Mouse (Mus musculus) limb, embryonic 15.5 days (tissue): ENCODE results near the gene Adgrv1. TPM values are rescaled to one million over a fixed set of nuclear protein-coding genes. Genes with fewer than 3 reads are reported as not detected.

Experiments used
- ATAC-seq: fragments of 200-750 bp; cut with Nextera tagmentation; 2 replicates; pipeline ENCODE4 v1.8.0; 2017; ENCODE audit warnings: low read depth, moderate TSS enrichment; ENCODE audit not compliant: insufficient number of reproducible peaks, low FRiP score, low TSS enrichment
- H3K27ac ChIP-seq: fragments of 300-500 bp; sonication (generic); 2 replicates; pipeline ENCODE4 v1.5.1; 2015; ENCODE audit warnings: moderate library complexity, mild to moderate bottlenecking, inconsistent platforms
- H3K27me3 ChIP-seq: fragments of 300-500 bp; sonication (generic); 2 replicates; pipeline ENCODE4 v1.6.1; 2015; ENCODE audit warnings: inconsistent platforms
- H3K36me3 ChIP-seq: fragments of 300-500 bp; sonication (generic); 2 replicates; pipeline ENCODE4 v1.6.1; 2015; ENCODE audit warnings: inconsistent platforms
- H3K4me1 ChIP-seq: fragments of 300-500 bp; sonication (generic); 2 replicates; pipeline ENCODE4 v1.6.1; 2015; ENCODE audit warnings: inconsistent platforms
- H3K4me2 ChIP-seq: fragments of 300-500 bp; sonication (generic); 2 replicates; pipeline ENCODE4 v1.6.1; 2015; ENCODE audit warnings: mild to moderate bottlenecking, inconsistent platforms
- H3K4me3 ChIP-seq: fragments of 300-500 bp; sonication (generic); 2 replicates; pipeline ENCODE4 v1.5.1; 2015; ENCODE audit warnings: mild to moderate bottlenecking, inconsistent platforms
- H3K9ac ChIP-seq: fragments of 300-500 bp; sonication (generic); 2 replicates; pipeline ENCODE4 v1.6.1; 2015; ENCODE audit warnings: inconsistent platforms
- H3K9me3 ChIP-seq: fragments of 300-500 bp; sonication (generic); 2 replicates; pipeline ENCODE4 v1.6.1; 2016; ENCODE audit warnings: inconsistent platforms
- WGBS: fragments of 180-500 bp; shearing (Covaris S2); methylation state at CpG from one replicate; pipeline ENCODE4 v1.1.7; 2015; 5-methylcytosine and 5-hydroxymethylcytosine counted together
- polyA plus RNA-seq: library from polyadenylated mRNA; unstranded; fragments of >200 nt; fragmentation: Nextera tagmentation; extraction: Ambion mirVana; gene quantifications from 2 replicates; pipeline ENCODE4 v1.2.1, GENCODE M21; 2015

The Adgrv1 gene
- polyA plus RNA-seq, 1 experiment from 2014 or later = 0.58 TPM

GRCm38 (mm10) chr13:81401742-81402141 lies 231.2 kb downstream of the Adgrv1 start:
- H3K4me2 ChIP-seq = no peak overlapping the region
- no peaks in the 10 kb centered on the region for H3K9me3 ChIP-seq
- no peak overlapping the region for H3K4me3 ChIP-seq
- no peak overlapping the region for H3K9ac ChIP-seq
- no peaks in the 10 kb centered on the region for H3K27me3 ChIP-seq
- no peak overlapping the region for H3K27ac ChIP-seq
- 72% methylated on average over 1 of the region's 1 CpGs for WGBS
- no peak for ATAC-seq
- H3K36me3 ChIP-seq = no peaks in the 10 kb centered on the region
- no peaks in the 10 kb centered on the region for H3K4me1 ChIP-seq

- no peak for ATAC-seq
- H3K9me3 ChIP-seq = no peaks in the 10 kb centered on the region
- no peaks in the 10 kb centered on the region for H3K27me3 ChIP-seq
- H3K36me3 ChIP-seq = no peaks in the 10 kb centered on the region
- H3K4me2 ChIP-seq = no peak overlapping the region
- no peaks in the 10 kb centered on the region for H3K4me1 ChIP-seq
- H3K9ac ChIP-seq = no peak overlapping the region
- no peak overlapping the region for H3K4me3 ChIP-seq
- 54% methylated on average over 4 of the region's 4 CpGs for WGBS
- no peak overlapping the region for H3K27ac ChIP-seq
These were observed 247.2 kb downstream of the Adgrv1 start for GRCm38 (mm10) chr13:81385597-81386362.

DNA sequence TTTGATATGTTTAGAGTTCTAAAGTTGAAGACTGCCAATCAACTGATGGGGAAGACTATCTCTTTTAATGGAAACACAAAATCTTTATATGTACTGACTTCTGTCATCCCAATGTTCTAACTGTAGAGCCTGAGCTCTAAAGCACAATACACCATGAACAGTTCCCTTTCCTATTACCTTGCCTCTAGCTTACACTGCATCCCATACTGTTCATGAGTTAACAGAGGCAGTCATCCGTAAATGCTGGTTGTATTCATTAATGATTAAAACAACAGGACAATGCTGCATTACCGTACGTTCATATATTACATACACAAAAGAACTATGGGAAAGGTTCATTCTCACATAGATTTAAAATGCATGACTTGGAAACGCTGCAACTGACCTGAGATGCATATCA lies 251.1 kb downstream of the Adgrv1 start:
- Histone ChIP-seq H3K4me1 (no peaks in the 10 kb centered on the region), H3K9ac (no peak overlapping the region), H3K4me2 (no peak overlapping the region), H3K36me3 (no peaks in the 10 kb centered on the region), H3K4me3 (no peak overlapping the region), H3K27ac (no peak overlapping the region), H3K27me3 (no peaks in the 10 kb centered on the region), H3K9me3 (no peaks in the 10 kb centered on the region)
- ATAC-seq = no peak
- 86% methylated on average over 4 of the region's 4 CpGs for WGBS

- Histone ChIP-seq H3K27ac (no peak overlapping the region), H3K36me3 (no peaks in the 10 kb centered on the region)
- 81% methylated on average over 5 of the region's 5 CpGs for WGBS
These were observed 262.0 kb downstream of the Adgrv1 start for GRCm38 (mm10) chr13:81370801-81371456.

DNA sequence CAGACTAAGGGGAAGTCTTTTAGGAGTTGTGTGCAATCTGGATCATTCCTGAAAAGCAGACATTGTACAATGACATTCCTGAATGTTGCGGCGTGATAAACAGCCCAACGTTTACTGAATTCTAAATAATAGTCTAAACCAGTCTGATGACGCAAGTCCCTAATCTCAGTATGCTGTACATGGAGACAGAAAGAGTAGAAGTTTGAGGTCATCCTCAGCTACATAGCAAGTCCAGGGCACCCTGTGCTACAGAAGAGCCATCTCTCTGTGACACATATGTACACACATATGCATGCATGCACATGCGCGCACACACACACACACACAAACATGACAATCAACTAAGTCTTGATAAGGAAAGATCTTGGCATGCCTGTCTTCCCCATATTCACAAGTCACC lies 262.8 kb downstream of the Adgrv1 start:
- WGBS = 90% methylated on average over 6 of the region's 6 CpGs
- Histone ChIP-seq H3K4me3 (no peak overlapping the region), H3K9ac (no peak overlapping the region), H3K27ac (no peak overlapping the region), H3K27me3 (no peaks in the 10 kb centered on the region), H3K36me3 (no peaks in the 10 kb centered on the region), H3K4me2 (no peak overlapping the region), H3K9me3 (no peaks in the 10 kb centered on the region), H3K4me1 (no peaks in the 10 kb centered on the region)
- no peak for ATAC-seq

More at GRCm38 (mm10) chr13:81370801-81371456, 262.0 kb downstream of the Adgrv1 start:
- H3K9ac ChIP-seq = no peak overlapping the region
- no peak overlapping the region for H3K4me2 ChIP-seq
- H3K4me3 ChIP-seq = no peak overlapping the region
- no peak for ATAC-seq
- no peaks in the 10 kb centered on the region for H3K4me1 ChIP-seq
- H3K9me3 ChIP-seq = no peaks in the 10 kb centered on the region
- no peaks in the 10 kb centered on the region for H3K27me3 ChIP-seq

GRCm38 (mm10) chr13:81369564-81369963 lies 263.4 kb downstream of the Adgrv1 start:
- H3K9me3 ChIP-seq = no peaks in the 10 kb centered on the region
- H3K4me2 ChIP-seq = no peak overlapping the region
- no peaks in the 10 kb centered on the region for H3K27me3 ChIP-seq
- no peak overlapping the region for H3K9ac ChIP-seq
- no peak overlapping the region for H3K4me3 ChIP-seq
- WGBS = 84% methylated on average over 2 of the region's 2 CpGs
- no peaks in the 10 kb centered on the region for H3K36me3 ChIP-seq
- H3K27ac ChIP-seq = no peak overlapping the region
- H3K4me1 ChIP-seq = no peaks in the 10 kb centered on the region
- no peak for ATAC-seq

DNA sequence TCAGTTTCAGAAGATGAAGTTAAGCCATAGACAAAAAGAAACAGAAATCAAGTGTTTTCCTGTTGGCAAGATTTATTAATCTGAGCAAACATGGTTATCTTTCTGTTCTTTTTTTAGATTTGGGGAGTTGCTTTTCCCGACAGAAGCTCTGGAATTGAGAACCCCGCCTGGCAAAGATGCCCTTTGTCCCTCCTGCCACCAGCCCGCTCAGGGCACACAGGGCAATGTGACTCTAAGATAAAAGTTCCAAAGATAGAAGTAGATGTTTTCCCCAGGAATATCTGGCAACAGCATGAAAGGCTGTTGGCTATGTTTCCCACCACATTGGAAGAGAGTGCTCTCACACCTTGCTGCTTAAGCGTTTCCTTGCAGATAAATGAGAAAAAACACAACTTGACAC lies 264.0 kb downstream of the Adgrv1 start:
- no peaks in the 10 kb centered on the region for H3K27me3 ChIP-seq
- no peak overlapping the region for H3K27ac ChIP-seq
- 79% methylated on average over 4 of the region's 4 CpGs for WGBS
- H3K9me3 ChIP-seq = no peaks in the 10 kb centered on the region
- no peaks in the 10 kb centered on the region for H3K36me3 ChIP-seq
- no peak overlapping the region for H3K9ac ChIP-seq
- ATAC-seq = no peak
- H3K4me1 ChIP-seq = no peaks in the 10 kb centered on the region
- no peak overlapping the region for H3K4me2 ChIP-seq
- no peak overlapping the region for H3K4me3 ChIP-seq

- ATAC-seq = no peak
- H3K9ac ChIP-seq = no peak overlapping the region
- no peaks in the 10 kb centered on the region for H3K9me3 ChIP-seq
- H3K4me2 ChIP-seq = no peak overlapping the region
- 59% methylated on average over 4 of the region's 4 CpGs for WGBS
- H3K4me1 ChIP-seq = no peaks in the 10 kb centered on the region
- H3K36me3 ChIP-seq = no peaks in the 10 kb centered on the region
- no peaks in the 10 kb centered on the region for H3K27me3 ChIP-seq
- no peak overlapping the region for H3K4me3 ChIP-seq
- H3K27ac ChIP-seq = no peak overlapping the region
These were observed 265.1 kb downstream of the Adgrv1 start for GRCm38 (mm10) chr13:81367681-81368376.

- no peaks in the 10 kb centered on the region for H3K36me3 ChIP-seq
- 86% methylated on average over 2 of the region's 2 CpGs for WGBS
These were observed 272.6 kb downstream of the Adgrv1 start for GRCm38 (mm10) chr13:81360338-81360737.

DNA sequence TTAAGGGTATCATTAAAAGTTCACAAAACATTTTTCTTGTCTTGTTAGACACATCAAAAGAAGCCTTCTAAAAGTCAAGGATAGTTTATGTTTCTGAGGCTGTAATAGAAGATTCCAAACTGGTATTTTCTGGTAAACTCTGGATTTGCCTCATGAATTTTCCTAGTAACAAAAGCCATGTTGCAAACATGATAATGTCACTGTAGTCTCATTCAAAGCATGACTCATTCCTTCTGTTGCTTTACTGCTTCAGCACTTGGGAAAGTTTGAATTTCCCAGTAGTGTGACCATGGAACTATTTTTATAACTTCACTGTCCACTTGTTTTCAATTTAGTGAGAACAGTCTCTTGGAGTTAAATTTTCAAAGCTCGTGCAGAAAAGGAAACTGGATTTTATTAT lies 274.2 kb downstream of the Adgrv1 start:
- H3K4me1 ChIP-seq = no peaks in the 10 kb centered on the region
- no peak overlapping the region for H3K4me3 ChIP-seq
- WGBS = 26% methylated on average over 1 of the region's 1 CpGs
- no peaks in the 10 kb centered on the region for H3K9me3 ChIP-seq
- ATAC-seq = no peak
- H3K4me2 ChIP-seq = no peak overlapping the region
- no peaks in the 10 kb centered on the region for H3K27me3 ChIP-seq
- H3K27ac ChIP-seq = no peak overlapping the region
- H3K9ac ChIP-seq = no peak overlapping the region
- no peaks in the 10 kb centered on the region for H3K36me3 ChIP-seq

More at GRCm38 (mm10) chr13:81360338-81360737, 272.6 kb downstream of the Adgrv1 start:
- Histone ChIP-seq H3K9ac (no peak overlapping the region), H3K27me3 (no peaks in the 10 kb centered on the region), H3K9me3 (no peaks in the 10 kb centered on the region), H3K27ac (no peak overlapping the region), H3K4me2 (no peak overlapping the region), H3K4me1 (no peaks in the 10 kb centered on the region), H3K4me3 (no peak overlapping the region)
- no peak for ATAC-seq

- H3K27me3 ChIP-seq = no peaks in the 10 kb centered on the region
- no peak for ATAC-seq
These were observed 274.6 kb downstream of the Adgrv1 start for GRCm38 (mm10) chr13:81358365-81358764.

GRCm38 (mm10) chr13:81357215-81357614 lies 275.7 kb downstream of the Adgrv1 start:
- no peak for ATAC-seq
- H3K27me3 ChIP-seq = no peaks in the 10 kb centered on the region
- no peaks in the 10 kb centered on the region for H3K4me1 ChIP-seq
- no peaks in the 10 kb centered on the region for H3K9me3 ChIP-seq
- H3K9ac ChIP-seq = no peak overlapping the region
- H3K4me3 ChIP-seq = no peak overlapping the region
- H3K4me2 ChIP-seq = no peak overlapping the region
- H3K27ac ChIP-seq = no peak overlapping the region
- no peaks in the 10 kb centered on the region for H3K36me3 ChIP-seq
- 85% methylated on average over 3 of the region's 3 CpGs for WGBS

More at GRCm38 (mm10) chr13:81358365-81358764, 274.6 kb downstream of the Adgrv1 start:
- Histone ChIP-seq H3K9ac (no peak overlapping the region), H3K4me1 (no peaks in the 10 kb centered on the region), H3K4me2 (no peak overlapping the region), H3K4me3 (no peak overlapping the region), H3K9me3 (no peaks in the 10 kb centered on the region), H3K27ac (no peak overlapping the region), H3K36me3 (no peaks in the 10 kb centered on the region)
- WGBS = 65% methylated on average over 4 of the region's 4 CpGs
